Mouse (Mus musculus) embryonic facial prominence, embryonic 11.5 days (tissue): ENCODE measurements around the gene Cdr2. TPM values are rescaled to one million over a fixed set of nuclear protein-coding genes. Genes with fewer than 3 reads are reported as not detected.
A peak's percentile ranks its signal among the peaks of the same experiment; 100 is the strongest.
"Not testable (repeated sequence)": the region's sequence is repeated elsewhere in the genome, so short reads cannot be mapped to it uniquely, and the experiment has no call there.

Source experiments
- ATAC-seq: fragments of 200-750 bp; cut with Nextera tagmentation; replicated peaks from 2 replicates; pipeline ENCODE4 v1.8.0; 2017; ENCODE audit warnings: low read depth; ENCODE audit not compliant: insufficient number of reproducible peaks, low FRiP score, low TSS enrichment
- DNase-seq: peaks from one replicate; pipeline ENCODE4 v3.0.0-alpha.2; 2015; ENCODE audit warnings: low spot score
- H3K27ac ChIP-seq: fragments of 300-500 bp; sonication (generic); replicated peaks from 2 replicates; pipeline ENCODE4 v1.5.1; 2014; ENCODE audit warnings: mild to moderate bottlenecking, low read depth, low read length, control low read depth
- H3K27me3 ChIP-seq: fragments of 300-500 bp; sonication (generic); 2 replicates; pipeline ENCODE4 v1.6.1; 2014; ENCODE audit warnings: mild to moderate bottlenecking, low read length, moderate library complexity, mixed read lengths; ENCODE audit not compliant: control insufficient read depth, insufficient read depth
- H3K36me3 ChIP-seq: fragments of 300-500 bp; sonication (generic); replicated peaks from 2 replicates; pipeline ENCODE4 v1.6.1; 2014; ENCODE audit warnings: low read depth, mild to moderate bottlenecking, low read length, moderate library complexity, mixed read lengths; ENCODE audit not compliant: control insufficient read depth, insufficient read depth
- H3K4me1 ChIP-seq: fragments of 300-500 bp; sonication (generic); 2 replicates; pipeline ENCODE4 v1.6.1; 2014; ENCODE audit warnings: low read length, mixed read lengths; ENCODE audit not compliant: control insufficient read depth, insufficient read depth
- H3K4me2 ChIP-seq: fragments of 300-500 bp; sonication (generic); 2 replicates; pipeline ENCODE4 v1.6.1; 2014; ENCODE audit warnings: low read depth, mild to moderate bottlenecking, control low read depth, low read length, moderate library complexity
- H3K4me3 ChIP-seq: fragments of 300-500 bp; sonication (generic); 2 replicates; pipeline ENCODE4 v1.5.1; 2014; ENCODE audit warnings: low read depth, low read length, control low read depth
- H3K9ac ChIP-seq: fragments of 300-500 bp; sonication (generic); replicated peaks from 2 replicates; pipeline ENCODE4 v1.6.1; 2014; ENCODE audit warnings: mild to moderate bottlenecking, control low read depth, low read length
- H3K9me3 ChIP-seq: fragments of 300-500 bp; sonication (generic); replicated peaks from 2 replicates; pipeline ENCODE4 v1.6.1; 2016; ENCODE audit warnings: mild to moderate bottlenecking, low read length, inconsistent platforms, mixed read lengths; ENCODE audit not compliant: control insufficient read depth
- WGBS: fragments of 180-500 bp; shearing (Covaris S2); extraction: QIAGEN DNeasy Blood & Tissue Kit; methylation state at CpG from one replicate; pipeline ENCODE4 v1.1.7; 2014; 5-methylcytosine and 5-hydroxymethylcytosine counted together
- polyA plus RNA-seq: library from polyadenylated mRNA; unstranded; fragments of >200 nt; fragmentation: Nextera tagmentation; extraction: Ambion mirVana; gene quantifications from 2 replicates; pipeline ENCODE4 v1.2.1, GENCODE M21; 2014

The Cdr2 gene
- polyA plus RNA-seq, 1 experiment from 2014 or later: 12.7 TPM

- 9% methylated on average over 12 of the region's 12 CpGs for WGBS
- Histone ChIP-seq H3K36me3 (no peaks in the 10 kb centered on the region), H3K9ac (no peak overlapping the region), H3K27ac (no peak overlapping the region), H3K4me2 (no peak overlapping the region), H3K4me3 (peak overlapping the region; percentile 97), H3K4me1 (no peaks in the 10 kb centered on the region), H3K9me3 (no peaks in the 10 kb centered on the region), H3K27me3 (no peaks in the 10 kb centered on the region)
- no peak for DNase-seq
- peak; percentile 81 for ATAC-seq
Observed at GRCm38 (mm10) chr7:120917279-120917591, 64.9 kb downstream of the Cdr2 start.

- Histone ChIP-seq H3K4me3 (no peak overlapping the region), H3K4me2 (no peak overlapping the region), H3K36me3 (no peaks in the 10 kb centered on the region), H3K27ac (no peak overlapping the region), H3K27me3 (no peaks in the 10 kb centered on the region), H3K4me1 (no peaks in the 10 kb centered on the region), H3K9ac (no peak overlapping the region), H3K9me3 (no peaks in the 10 kb centered on the region)
- 21% methylated on average over 11 of the region's 11 CpGs for WGBS
- ATAC-seq: no peak
- no peak for DNase-seq
Observed at GRCm38 (mm10) chr7:120916262-120916875, 65.7 kb downstream of the Cdr2 start.

- Histone ChIP-seq H3K36me3 (no peaks in the 10 kb centered on the region), H3K4me2 (no peak overlapping the region), H3K27me3 (no peaks in the 10 kb centered on the region), H3K4me1 (no peaks in the 10 kb centered on the region), H3K9ac (no peak overlapping the region), H3K27ac (no peak overlapping the region), H3K9me3 (no peaks in the 10 kb centered on the region), H3K4me3 (no peak overlapping the region)
- WGBS: 38% methylated on average over 1 of the region's 1 CpGs
- ATAC-seq: no peak
- no peak for DNase-seq
Observed at GRCm38 (mm10) chr7:120913332-120913731, 68.8 kb downstream of the Cdr2 start.

DNA sequence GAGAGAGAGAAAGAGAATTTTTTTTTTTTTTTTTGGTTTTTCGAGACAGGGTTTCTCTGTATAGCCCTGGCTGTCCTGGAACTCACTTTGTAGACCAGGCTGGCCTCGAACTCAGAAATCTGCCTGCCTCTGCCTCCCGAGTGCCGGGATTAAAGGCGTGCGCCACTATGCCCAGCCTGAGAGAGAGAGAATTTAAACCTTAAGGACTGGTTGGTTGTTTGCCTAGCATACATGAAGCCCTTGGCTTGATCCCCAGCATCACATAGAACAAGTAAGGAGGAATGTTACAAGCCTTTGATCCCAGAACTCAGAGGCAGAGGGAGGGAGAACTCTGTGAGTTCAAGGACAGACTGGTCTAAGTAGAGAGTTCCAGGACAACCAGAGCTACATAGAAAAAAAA lies 70.8 kb downstream of the Cdr2 start:
- not testable (repeated sequence) for DNase-seq, H3K4me1 ChIP-seq, ATAC-seq, H3K36me3 ChIP-seq, H3K27ac ChIP-seq, H3K4me2 ChIP-seq, H3K27me3 ChIP-seq, H3K9me3 ChIP-seq, H3K9ac ChIP-seq, H3K4me3 ChIP-seq
- WGBS: 88% methylated on average over 5 of the region's 6 CpGs

DNA sequence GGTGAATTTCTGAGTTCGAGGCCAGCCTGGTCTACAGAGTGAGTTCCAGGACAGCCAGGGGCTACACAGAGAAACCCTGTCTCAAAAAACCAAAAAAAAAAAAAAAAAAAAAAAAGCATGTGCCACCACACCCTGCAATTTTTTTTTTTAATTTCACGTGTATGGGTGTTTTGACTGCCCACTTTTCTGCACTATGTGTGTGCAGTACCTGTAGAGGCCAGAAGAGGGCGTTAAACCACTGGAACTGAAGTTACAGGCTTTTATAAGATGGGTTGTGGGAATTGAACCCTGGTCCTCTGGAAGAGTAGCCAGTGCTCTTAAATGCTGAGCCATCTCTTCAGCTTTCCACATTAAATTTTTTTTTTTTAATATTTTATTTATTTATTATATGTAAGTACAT lies 71.9 kb downstream of the Cdr2 start:
- H3K4me1 ChIP-seq, H3K27me3 ChIP-seq, H3K9ac ChIP-seq, H3K36me3 ChIP-seq, H3K9me3 ChIP-seq, DNase-seq, H3K4me3 ChIP-seq, H3K4me2 ChIP-seq, H3K27ac ChIP-seq, ATAC-seq: not testable (repeated sequence)
- WGBS: 78% methylated on average over 3 of the region's 3 CpGs

Other genes with a start within 250 kb of the Cdr2 start
- gene Vwa3a, start 243.0 kb downstream of the Cdr2 start, polyA plus RNA-seq: 0.13 and 0.24 TPM in 2 replicates
- not detected in 2 replicates for gene Gm5737, start 169.9 kb downstream of the Cdr2 start, polyA plus RNA-seq
- gene Eef2k, start 139.5 kb downstream of the Cdr2 start, polyA plus RNA-seq: 8.7 and 10.6 TPM in 2 replicates
- gene Polr3e, start 64.6 kb downstream of the Cdr2 start, polyA plus RNA-seq: 22.7 and 22.8 TPM in 2 replicates
- not detected in 2 replicates for gene Mfsd13b, start 197 bp upstream of the Cdr2 start, polyA plus RNA-seq
- 272 and 293 TPM in 2 replicates for gene Mettl9, start 52.1 kb upstream of the Cdr2 start, polyA plus RNA-seq
- 0.70 and 0.91 TPM in 2 replicates for gene Igsf6, start 92.3 kb upstream of the Cdr2 start, polyA plus RNA-seq
- not detected in 2 replicates for gene Otoa, start 99.3 kb upstream of the Cdr2 start, polyA plus RNA-seq